In the genomic region with DNA sequence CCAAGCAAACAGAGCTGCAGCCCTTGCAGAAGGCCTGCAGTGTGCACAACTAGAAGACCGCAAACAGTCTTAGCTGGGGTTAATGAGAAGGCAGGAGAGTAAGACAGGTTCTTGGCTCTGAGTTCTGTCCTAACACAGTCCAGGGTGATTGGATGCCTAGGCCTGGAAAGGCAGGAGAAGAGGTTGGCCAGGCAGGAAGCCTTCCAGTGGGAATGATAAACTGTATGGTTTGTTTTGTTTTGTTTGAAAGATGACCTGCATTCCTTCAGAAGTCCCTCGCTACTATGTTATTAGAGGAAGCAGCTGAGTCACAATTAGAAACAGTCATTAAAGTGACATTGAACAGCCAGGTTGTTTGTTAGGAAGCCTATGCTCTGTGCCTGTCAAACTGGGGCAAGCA, we compare ENCODE assay signal across 17 mouse cellular contexts.
DNase-seq lines count a peak whose midpoint lies in the region; ATAC-seq and TF ChIP-seq lines count a peak whose summit lies in the region.
"Had no signal": no experiment of that assay in that cellular context is flagged by ENCODE, and none has a peak within 500 bp of the region (broad histone marks: within the 10 kb centered on the region; RNA-seq: fewer than 3 reads in every experiment).

No protein-coding gene starts in this region.

- H3K9ac ChIP-seq in kidney, embryonic 16.5 days (replicated peaks; ENCODE audit: low read length): no peak overlapping the region
- H3K9ac ChIP-seq in heart, postnatal 0 days (replicated peaks; ENCODE audit: low read depth, low read length): no peak overlapping the region
- H3K9ac ChIP-seq: midbrain, embryonic 13.5 days; neural tube, embryonic 12.5 days had no signal

- H3K4me1 ChIP-seq in heart, embryonic 10.5 days: no peaks in the 10 kb centered on the region
- no peaks in the 10 kb centered on the region for H3K4me1 ChIP-seq in kidney, embryonic 16.5 days (ENCODE audit: insufficient read depth, low read length)
- no peaks in the 10 kb centered on the region for H3K4me1 ChIP-seq in heart, postnatal 0 days (ENCODE audit: control insufficient read depth, insufficient read depth)
- H3K4me1 ChIP-seq in thymus, adult 2 months (replicated peaks; ENCODE audit: control insufficient read depth, insufficient read depth, low read length): no peaks in the 10 kb centered on the region
- H3K4me1 ChIP-seq: forebrain, embryonic 10.5 days; midbrain, embryonic 13.5 days; neural tube, embryonic 12.5 days had no signal

- H3K36me3 ChIP-seq in heart, embryonic 10.5 days: no peaks in the 10 kb centered on the region
- H3K36me3 ChIP-seq in kidney, embryonic 16.5 days (ENCODE audit: insufficient read depth, low read length): no peaks in the 10 kb centered on the region
- no peaks in the 10 kb centered on the region for H3K36me3 ChIP-seq in heart, postnatal 0 days (replicated peaks; ENCODE audit: control insufficient read depth, insufficient read depth, low read length)
- H3K36me3 ChIP-seq in thymus, adult 2 months (ENCODE audit: control insufficient read depth, insufficient read depth, low read length): no peaks in the 10 kb centered on the region
- H3K36me3 ChIP-seq: forebrain, embryonic 10.5 days; midbrain, embryonic 13.5 days; neural tube, embryonic 12.5 days had no signal

- peak; percentile 74; the same call in 1 of the 2 replicates for ATAC-seq in kidney, embryonic 16.5 days (ENCODE audit: low FRiP score, low TSS enrichment)
- peak; percentile 55; the same call in 1 of the 2 replicates for ATAC-seq in heart, postnatal 0 days (ENCODE audit: insufficient read depth, low read depth)
- ATAC-seq: midbrain, embryonic 13.5 days had no signal

- no peaks in the 10 kb centered on the region for H3K27me3 ChIP-seq in heart, embryonic 10.5 days (ENCODE audit: insufficient read depth, poor library complexity, severe bottlenecking)
- no peaks in the 10 kb centered on the region for H3K27me3 ChIP-seq in kidney, embryonic 16.5 days (ENCODE audit: insufficient read depth, low read length)
- H3K27me3 ChIP-seq in heart, postnatal 0 days (ENCODE audit: control insufficient read depth, insufficient read depth, low read length): no peaks in the 10 kb centered on the region
- no peaks in the 10 kb centered on the region for H3K27me3 ChIP-seq in thymus, adult 2 months (ENCODE audit: control insufficient read depth, insufficient read depth, low read length)
- H3K27me3 ChIP-seq: midbrain, embryonic 13.5 days; neural tube, embryonic 12.5 days had no signal

- H3K4me2 ChIP-seq in kidney, embryonic 16.5 days (replicated peaks; ENCODE audit: low read depth, low read length): no peak overlapping the region
- H3K4me2 ChIP-seq in heart, postnatal 0 days (ENCODE audit: low read depth, low read length): no peak overlapping the region
- H3K4me2 ChIP-seq: midbrain, embryonic 13.5 days; neural tube, embryonic 12.5 days had no signal

- no peak for TF ChIP-seq POLR2A in thymus, adult 2 months (IDR thresholded peaks at IDR 0.05; ENCODE audit: control insufficient read depth, extremely low read depth, insufficient read depth, low read length, poor library complexity)

- H3K9me3 ChIP-seq in heart, embryonic 10.5 days: no peaks in the 10 kb centered on the region
- no peaks in the 10 kb centered on the region for H3K9me3 ChIP-seq in kidney, embryonic 16.5 days (ENCODE audit: low read length)
- H3K9me3 ChIP-seq in heart, postnatal 0 days (replicated peaks; ENCODE audit: control insufficient read depth, low read length): no peaks in the 10 kb centered on the region
- H3K9me3 ChIP-seq: forebrain, embryonic 10.5 days; midbrain, embryonic 13.5 days; neural tube, embryonic 12.5 days had no signal

- DNase-seq in heart, adult 8-10 months (ENCODE audit: low spot score): peak; percentile 10
- no peak for DNase-seq in heart, embryonic 10.5 days (ENCODE audit: low spot score)
- DNase-seq in kidney, adult 11 months: no peak
- peak; percentile 66 for DNase-seq in Muller cell, postnatal 12 days (ENCODE audit: inconsistent ontology term)
- peak; percentile 13 for DNase-seq in heart, postnatal 0 days (ENCODE audit: low spot score)
- DNase-seq in thymus, adult 2 months: no peak
- DNase-seq: adrenal gland, postnatal 10 days; cerebellum, adult 9-10 months; left cerebral cortex, postnatal 4 days; liver; lung, postnatal 10 days; right cerebral cortex, postnatal 4 days; thymus, postnatal 14 days had no signal

- TF ChIP-seq EP300 in heart, postnatal 0 days (IDR thresholded peaks at IDR 0.05; ENCODE audit: low read depth): no peak

- no peak for TF ChIP-seq CTCF in heart, postnatal 0 days (IDR thresholded peaks at IDR 0.05; ENCODE audit: low read depth)
- TF ChIP-seq CTCF in thymus, adult 2 months (IDR thresholded peaks at IDR 0.05; ENCODE audit: borderline replicate concordance, control insufficient read depth, extremely low read depth, insufficient read depth, low read length, poor library complexity): no peak

- H3K4me3 ChIP-seq in heart, embryonic 10.5 days: no peak overlapping the region
- no peak overlapping the region for H3K4me3 ChIP-seq in kidney, embryonic 16.5 days (ENCODE audit: low read length)
- H3K4me3 ChIP-seq in heart, postnatal 0 days (ENCODE audit: low read depth, low read length): no peak overlapping the region
- no peak overlapping the region for H3K4me3 ChIP-seq in thymus, adult 2 months (ENCODE audit: control insufficient read depth, insufficient read depth, low read length)
- H3K4me3 ChIP-seq: forebrain, embryonic 10.5 days; midbrain, embryonic 13.5 days; neural tube, embryonic 12.5 days had no signal

- H3K27ac ChIP-seq in heart, embryonic 10.5 days: no peak overlapping the region
- no peak overlapping the region for H3K27ac ChIP-seq in kidney, embryonic 16.5 days (ENCODE audit: low read length)
- no peak overlapping the region for H3K27ac ChIP-seq in heart, postnatal 0 days (ENCODE audit: low read depth)
- H3K27ac ChIP-seq in thymus, adult 2 months (ENCODE audit: control insufficient read depth, insufficient read depth, low read length): no peak overlapping the region
- H3K27ac ChIP-seq: forebrain, embryonic 10.5 days; midbrain, embryonic 13.5 days; neural tube, embryonic 12.5 days had no signal

- WGBS in heart, embryonic 10.5 days: 44% methylated on average over 2 of the region's 2 CpGs
- 32% methylated on average over 2 of the region's 2 CpGs for WGBS in kidney, embryonic 16.5 days
- 25% methylated on average over 2 of the region's 2 CpGs for WGBS in heart, postnatal 0 days
- 89% methylated on average over 2 of the region's 2 CpGs for WGBS in thymus, adult 2 months

Comparison
In these comparisons a context has a peak if more than half of its experiments do, and no peak if none do; other contexts are left out.
1. DNase-seq: peak in heart, adult 8-10 months (single experiment), Muller cell, postnatal 12 days (single experiment) and heart, postnatal 0 days (single experiment); none in heart, embryonic 10.5 days (single experiment), kidney, adult 11 months (single experiment) and thymus, adult 2 months (single experiment).